Mouse (Mus musculus) frontal cortex, adult (tissue): ENCODE measurements around the gene Dnajb13.

ENCODE experiments used
- ATAC-seq: cut with Nextera tagmentation; 2 replicates; pipeline ENCODE4 v1.9.2; 2017; ENCODE audit warnings: mild to moderate bottlenecking, moderate library complexity, mixed read lengths; ENCODE audit not compliant: low TSS enrichment

Gene Dnajb13

DNA sequence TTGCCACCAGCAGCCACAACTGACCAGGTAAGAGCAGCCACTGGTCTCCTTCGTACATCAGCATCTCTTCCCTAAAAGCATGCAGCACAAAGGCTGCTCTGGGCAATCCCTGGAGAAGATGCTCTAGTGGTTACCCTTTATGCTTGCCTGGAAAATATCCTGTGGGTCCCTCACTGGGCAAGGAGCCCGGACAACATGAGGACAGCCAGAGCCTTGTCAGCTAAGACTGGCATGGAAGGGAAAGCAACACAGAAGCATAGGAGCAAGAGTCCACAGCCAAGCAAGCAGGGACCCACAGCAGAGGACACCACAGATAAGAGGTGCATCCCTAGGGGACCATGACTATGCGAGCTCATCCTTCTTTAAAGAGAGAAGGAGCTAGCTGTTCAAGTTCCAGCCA, 54.9 kb downstream of the Dnajb13 start:
- no peak for ATAC-seq

DNA sequence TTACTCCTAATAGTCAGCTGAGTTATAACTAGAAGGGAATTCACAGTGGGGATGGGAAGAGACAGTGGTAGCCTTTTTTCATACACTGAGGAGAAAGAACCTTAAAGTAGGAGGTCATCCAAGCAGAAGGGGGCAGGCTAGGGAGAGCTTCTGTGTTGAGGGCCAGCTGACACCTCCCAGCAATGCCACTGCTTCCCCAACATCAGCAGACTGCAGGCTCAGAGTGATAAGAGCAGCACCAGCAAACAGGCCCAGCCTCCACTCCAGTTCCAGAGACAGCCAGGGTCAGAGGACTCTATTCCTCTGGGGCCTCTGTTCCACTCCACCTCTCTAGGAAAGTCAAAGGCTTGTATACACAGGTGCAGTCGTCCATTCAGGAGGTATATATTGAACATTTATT, 56.6 kb downstream of the Dnajb13 start:
- no peak for ATAC-seq
